Mouse (Mus musculus) liver, embryonic 14 days (tissue): Measurements from ENCODE around the gene Cdh18. TPM values are rescaled to one million over a fixed set of nuclear protein-coding genes. Genes with fewer than 3 reads are reported as not detected.

Experiments used
- polyA plus RNA-seq: library from polyadenylated mRNA; depleted of rRNA; stranded (reverse); fragments of >200 nt; gene quantifications from 2 replicates; pipeline ENCODE4 v1.2.3, GENCODE M21; 2012; rRNA removed

The Cdh18 gene
- polyA plus RNA-seq: 0.03 and 0.06 TPM in 2 replicates

GRCm38 (mm10) chr15:22548711-22549271, at the start of gene Cdh18:
Gene Cdh18, plus strand, starts transcription at chr15:22549022.

